Mouse (Mus musculus) forebrain, embryonic 15.5 days (tissue): ENCODE results near the gene Chadl. TPM values are rescaled to one million over a fixed set of nuclear protein-coding genes. Genes with fewer than 3 reads are reported as not detected.
"Not testable (repeated sequence)": the region's sequence is repeated elsewhere in the genome, so short reads cannot be mapped to it uniquely, and the experiment has no call there.

Source experiments
- ATAC-seq: fragments of 200-750 bp; cut with Nextera tagmentation; replicated peaks from 2 replicates; pipeline ENCODE4 v1.8.0; 2017; ENCODE audit warnings: mild to moderate bottlenecking, moderate TSS enrichment, moderate library complexity
- H3K27ac ChIP-seq: fragments of 300-500 bp; sonication (generic); replicated peaks from 2 replicates; pipeline ENCODE4 v1.5.1; 2015; ENCODE audit warnings: mild to moderate bottlenecking, inconsistent platforms
- H3K27me3 ChIP-seq: fragments of 300-500 bp; sonication (generic); 2 replicates; pipeline ENCODE4 v1.6.1; 2015; ENCODE audit warnings: inconsistent platforms
- H3K36me3 ChIP-seq: fragments of 300-500 bp; sonication (generic); 2 replicates; pipeline ENCODE4 v1.6.1; 2015; ENCODE audit warnings: mild to moderate bottlenecking, inconsistent platforms
- H3K4me1 ChIP-seq: fragments of 300-500 bp; sonication (generic); 2 replicates; pipeline ENCODE4 v1.6.1; 2015; ENCODE audit warnings: inconsistent platforms
- H3K4me2 ChIP-seq: fragments of 300-500 bp; sonication (generic); replicated peaks from 2 replicates; pipeline ENCODE4 v1.6.1; 2015; ENCODE audit warnings: mild to moderate bottlenecking, inconsistent platforms
- H3K4me3 ChIP-seq: fragments of 300-500 bp; sonication (generic); 2 replicates; pipeline ENCODE4 v1.5.1; 2015; ENCODE audit warnings: mild to moderate bottlenecking, inconsistent platforms
- H3K9ac ChIP-seq: fragments of 300-500 bp; sonication (generic); replicated peaks from 2 replicates; pipeline ENCODE4 v1.6.1; 2015; ENCODE audit warnings: mild to moderate bottlenecking, inconsistent platforms
- H3K9me3 ChIP-seq: fragments of 300-500 bp; sonication (generic); 2 replicates; pipeline ENCODE4 v1.6.1; 2016; ENCODE audit warnings: inconsistent platforms
- WGBS: fragments of 180-500 bp; shearing (Covaris S2); methylation state at CpG from one replicate; pipeline ENCODE4 v1.1.7; 2015; ENCODE audit warnings: mixed read lengths; 5-methylcytosine and 5-hydroxymethylcytosine counted together
- polyA plus RNA-seq: library from polyadenylated mRNA; unstranded; fragments of >200 nt; fragmentation: Nextera tagmentation; extraction: Ambion mirVana; gene quantifications from 2 replicates; pipeline ENCODE4 v1.2.1, GENCODE M21; 2015

The Chadl gene
- polyA plus RNA-seq: 19.8 and 20.1 TPM in 2 replicates

DNA sequence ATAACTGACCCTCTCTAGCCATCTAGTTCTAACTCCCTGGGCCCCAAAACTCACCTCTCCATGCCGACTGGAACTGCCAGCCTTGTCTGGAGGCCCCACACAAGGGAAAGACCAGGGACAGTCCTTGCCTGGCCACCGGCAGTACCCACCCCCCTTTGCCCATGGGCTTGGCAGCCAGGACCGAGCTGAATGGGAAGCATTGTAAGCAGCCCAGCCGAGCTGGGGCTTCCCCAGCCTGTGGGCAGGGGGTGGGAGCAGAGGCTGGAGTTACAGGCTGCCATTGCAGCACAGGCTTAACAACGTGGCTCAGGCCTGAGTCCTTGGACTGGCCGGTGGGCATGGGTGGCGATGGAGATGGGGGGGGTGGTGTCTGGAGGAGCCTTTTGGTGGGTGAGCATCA, at the start of gene Chadl:
Gene Chadl (minus strand): TSS at position 113 of the 400 bp plus-strand sequence.
- Histone ChIP-seq H3K4me2 (no peak within 1 kb of the TSS), H3K9me3 (no peaks in the 10 kb centered on the region), H3K4me1 (peaks cover 18% of the 10 kb centered on the region), H3K9ac (no peak within 1 kb of the TSS), H3K27me3 (peaks cover 17% of the 10 kb centered on the region), H3K36me3 (no peaks in the 10 kb centered on the region), H3K4me3 (no peak within 1 kb of the TSS), H3K27ac (no peak within 1 kb of the TSS)
- WGBS: 42% methylated on average over 7 of the region's 7 CpGs
- 0 out of 2 replicates have a peak, but pooled peaks have one; percentile 9 for ATAC-seq

DNA sequence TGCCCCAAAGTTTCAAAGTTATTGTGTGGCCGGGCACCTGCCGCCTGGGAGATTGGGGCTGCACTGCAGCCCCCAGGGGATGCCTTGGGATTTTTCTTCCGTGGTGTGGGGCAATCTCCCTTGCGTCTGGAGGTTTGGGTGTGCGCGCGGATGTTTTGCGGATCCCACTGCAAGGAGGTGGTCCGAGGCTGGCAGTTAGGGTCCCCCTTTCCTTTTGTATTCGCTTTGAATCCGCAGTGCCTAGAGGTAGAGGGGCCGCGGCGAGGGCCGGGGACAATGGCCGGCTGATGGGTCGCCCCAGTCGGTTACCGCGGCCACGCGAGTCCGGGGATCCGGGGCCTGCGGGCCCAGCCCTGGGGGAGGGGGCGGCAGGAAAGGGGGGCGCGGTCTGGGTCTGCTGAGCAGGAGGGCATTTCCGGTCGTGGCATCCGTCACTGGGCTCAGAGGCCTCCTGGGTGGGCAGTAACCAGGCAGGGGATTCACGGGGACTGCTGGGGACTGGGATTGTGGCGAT, 48.6 kb upstream of the Chadl start:
- Histone ChIP-seq H3K9ac (peak overlapping the region; percentile 100), H3K4me3 (peak overlapping the region; percentile 81), H3K4me1 (peaks cover 25% of the 10 kb centered on the region), H3K4me2 (peak overlapping the region; percentile 71), H3K36me3 (no peaks in the 10 kb centered on the region), H3K9me3 (no peaks in the 10 kb centered on the region), H3K27me3 (no peaks in the 10 kb centered on the region), H3K27ac (peak overlapping the region; percentile 91)
- peak; percentile 88 for ATAC-seq
- under 1% methylated on average over 33 of the region's 33 CpGs for WGBS

DNA sequence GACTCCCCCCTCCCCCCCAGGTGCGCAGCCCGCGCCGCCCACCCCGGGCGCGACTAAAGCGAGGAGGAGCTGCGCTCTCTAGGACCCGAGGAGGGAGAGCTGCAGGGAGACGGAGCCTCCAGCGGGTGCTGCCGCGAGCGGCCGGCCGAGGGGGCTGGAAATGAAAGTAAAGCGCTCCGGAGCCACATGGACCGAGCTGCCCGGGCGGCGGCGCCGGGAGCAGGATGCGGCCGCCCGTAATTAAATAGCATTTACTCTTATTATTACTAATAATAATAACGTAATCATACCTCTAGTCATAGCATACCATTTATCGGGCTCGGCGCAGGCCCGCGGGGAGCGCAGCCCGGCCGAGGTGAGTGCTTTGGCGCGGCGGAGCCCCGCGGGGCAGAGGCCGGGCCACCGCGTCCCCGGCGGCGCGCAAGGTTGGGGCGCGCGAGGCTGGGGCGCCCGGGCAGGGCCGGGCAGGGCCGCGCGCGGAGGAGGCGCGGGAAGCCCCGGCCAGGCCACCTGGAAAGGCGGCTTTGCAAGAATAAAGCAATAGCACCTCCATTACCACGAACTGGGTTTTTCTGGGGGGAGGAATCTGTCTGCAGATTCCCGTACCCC, 48.0 kb upstream of the Chadl start, which contains the start of the genes Zc3h7b and Rangap1:
Gene Zc3h7b (plus strand): TSS at position 66 of the 609 bp plus-strand sequence.
Gene Rangap1 (minus strand): TSS at position 539 of the 609 bp plus-strand sequence.
- peaks cover 25% of the 10 kb centered on the region for H3K4me1 ChIP-seq
- H3K36me3 ChIP-seq: no peaks in the 10 kb centered on the region
- peak within 1 kb of the TSS; percentile 100 for H3K9ac ChIP-seq
- peak; percentile 82 for ATAC-seq
- H3K27ac ChIP-seq: peak within 1 kb of the TSS; percentile 91
- no peaks in the 10 kb centered on the region for H3K27me3 ChIP-seq
- H3K9me3 ChIP-seq: no peaks in the 10 kb centered on the region
- peak within 1 kb of the TSS; percentile 71 for H3K4me2 ChIP-seq
- peak within 1 kb of the TSS; percentile 81 for H3K4me3 ChIP-seq
- WGBS: under 1% methylated on average over 64 of the region's 65 CpGs

DNA sequence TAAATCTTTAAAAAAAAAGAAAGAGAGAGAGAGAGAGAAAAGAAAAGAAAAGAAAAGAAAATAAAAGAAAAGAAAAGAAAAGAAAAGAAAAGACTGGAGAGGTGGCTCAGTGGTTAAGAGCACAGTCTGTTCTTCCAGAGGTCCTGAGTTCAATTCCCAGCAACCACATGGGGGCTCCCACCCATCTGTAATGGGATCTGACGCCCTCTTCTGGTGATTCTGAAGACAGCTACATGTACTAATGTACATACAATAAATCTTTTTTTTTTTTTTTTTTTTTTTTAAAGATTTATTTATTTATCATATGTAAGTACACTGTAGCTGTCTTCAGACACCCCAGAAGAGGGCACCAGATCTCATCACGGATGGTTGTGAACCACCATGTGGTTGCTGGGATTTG, 45.3 kb upstream of the Chadl start:
- H3K27ac ChIP-seq, H3K4me2 ChIP-seq, H3K9me3 ChIP-seq, ATAC-seq, H3K4me3 ChIP-seq, H3K9ac ChIP-seq, H3K27me3 ChIP-seq, H3K36me3 ChIP-seq: not testable (repeated sequence)
- peaks cover 18% of the 10 kb centered on the region for H3K4me1 ChIP-seq
- 44% methylated on average over 2 of the region's 2 CpGs for WGBS

DNA sequence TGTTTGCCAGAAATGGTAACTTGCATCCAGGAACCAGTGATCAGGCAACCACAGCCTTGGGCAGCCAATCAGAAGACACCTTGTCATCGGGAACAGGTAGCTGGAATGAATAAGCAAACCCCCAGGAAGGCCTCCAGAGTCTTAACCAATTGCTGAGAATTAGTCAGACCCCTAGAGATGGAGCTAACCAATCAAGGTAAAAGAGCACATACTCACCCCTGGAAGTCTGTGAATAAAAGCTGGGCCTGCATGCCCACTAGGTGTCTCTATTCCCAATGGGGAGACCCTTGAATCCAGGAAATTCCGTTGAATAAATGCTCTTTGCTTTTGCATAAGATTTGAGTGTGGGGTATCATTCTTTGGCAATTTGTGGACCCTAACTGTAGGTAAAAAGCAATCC, 42.8 kb upstream of the Chadl start:
- Histone ChIP-seq H3K4me3 (no peak overlapping the region), H3K9ac (no peak overlapping the region), H3K27me3 (no peaks in the 10 kb centered on the region), H3K4me1 (peaks cover 5% of the 10 kb centered on the region), H3K36me3 (no peaks in the 10 kb centered on the region), H3K4me2 (no peak overlapping the region), H3K27ac (no peak overlapping the region), H3K9me3 (no peaks in the 10 kb centered on the region)
- 7% methylated on average over 2 of the region's 2 CpGs for WGBS
- ATAC-seq: no peak

DNA sequence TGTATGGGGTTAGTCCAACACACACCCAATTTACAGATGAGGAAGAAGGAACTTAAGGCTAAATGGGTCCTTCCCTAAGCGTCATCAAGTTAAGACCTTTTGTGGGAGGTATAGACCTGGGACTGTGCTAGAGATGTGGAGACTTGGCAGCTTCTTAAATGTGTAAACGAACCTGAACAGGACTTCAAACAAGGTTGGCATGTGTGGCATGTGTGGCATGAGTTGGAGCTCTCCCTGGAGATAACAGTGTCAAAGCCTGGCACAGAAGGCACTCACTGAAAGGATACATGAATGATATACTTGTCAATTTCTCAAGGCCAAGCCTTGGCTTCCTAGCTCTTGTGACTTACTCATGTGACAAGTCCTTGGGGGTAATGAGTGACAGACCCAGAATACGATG, 42.2 kb upstream of the Chadl start:
- WGBS: 78% methylated on average over 3 of the region's 3 CpGs
- ATAC-seq: no peak

DNA sequence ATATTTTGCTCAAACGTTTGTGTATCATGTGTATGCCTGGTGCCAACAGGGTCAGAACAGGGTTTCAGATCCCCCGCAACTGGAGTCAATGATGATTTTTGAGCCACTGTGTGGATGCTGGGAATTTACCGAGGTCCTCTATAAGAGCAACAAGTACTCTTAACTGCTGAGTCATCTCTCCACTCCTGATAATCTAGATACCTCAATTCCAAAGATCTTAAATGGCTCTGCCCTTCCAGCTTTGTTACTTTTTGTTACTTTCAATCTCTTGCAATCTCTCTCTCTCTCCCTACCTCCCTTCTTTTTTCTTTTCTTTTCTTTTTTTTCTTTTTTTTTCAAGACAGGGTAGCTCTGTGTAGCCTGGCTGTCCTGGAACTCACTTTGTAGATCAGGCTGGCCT, 38.0 kb upstream of the Chadl start:
- Histone ChIP-seq H3K9ac (no peak overlapping the region), H3K27ac (no peak overlapping the region), H3K4me2 (no peak overlapping the region), H3K36me3 (no peaks in the 10 kb centered on the region), H3K4me3 (no peak overlapping the region), H3K27me3 (no peaks in the 10 kb centered on the region), H3K9me3 (no peaks in the 10 kb centered on the region), H3K4me1 (no peaks in the 10 kb centered on the region)
- ATAC-seq: no peak
- whole genome bisulfite sequencing: 69% methylated on average over 3 of the region's 3 CpGs

More for the DNA sequence above, 42.2 kb upstream of the Chadl start:
- Histone ChIP-seq H3K4me3 (no peak overlapping the region), H3K27ac (no peak overlapping the region), H3K9ac (no peak overlapping the region), H3K9me3 (no peaks in the 10 kb centered on the region), H3K4me1 (peaks cover 2% of the 10 kb centered on the region), H3K36me3 (no peaks in the 10 kb centered on the region), H3K27me3 (no peaks in the 10 kb centered on the region), H3K4me2 (no peak overlapping the region)

DNA sequence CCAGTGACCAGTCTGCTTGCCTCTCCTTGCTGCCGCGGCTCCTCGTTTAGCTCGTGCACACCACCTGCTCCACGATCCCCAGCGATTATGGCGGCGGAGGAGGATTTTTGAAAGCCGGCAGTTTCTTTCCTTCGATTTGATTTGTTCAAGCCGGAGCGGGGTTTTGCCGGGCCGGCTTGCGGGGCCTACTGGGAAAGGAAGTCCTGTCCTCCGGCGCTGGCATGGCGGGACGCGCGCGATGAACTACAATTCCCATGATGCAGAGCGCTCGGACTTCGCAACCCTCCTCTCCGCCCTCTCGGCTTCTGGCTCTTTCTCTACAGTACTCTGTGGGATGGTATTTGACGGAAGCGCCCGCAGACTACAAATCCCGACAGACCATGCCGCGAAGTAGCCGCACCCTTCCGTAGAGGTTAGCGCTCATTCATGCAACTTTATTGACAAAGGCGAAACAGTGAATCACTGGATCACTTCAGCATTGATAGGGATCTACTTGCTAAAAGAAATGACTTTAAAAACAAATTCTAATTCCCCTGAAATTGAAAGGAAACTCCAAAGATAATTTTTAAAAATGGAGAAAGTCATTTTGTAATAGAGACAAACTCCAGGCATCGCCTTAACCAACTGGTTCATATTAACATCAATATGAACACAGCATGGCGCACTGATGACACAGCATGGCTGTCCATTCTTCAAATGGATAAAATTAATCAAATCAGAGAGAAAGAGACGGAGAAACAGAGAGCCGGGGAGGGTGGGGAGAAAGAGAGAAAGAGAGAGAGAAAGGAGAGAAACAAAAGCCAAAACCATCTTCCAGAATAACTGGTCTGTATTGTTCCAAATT, 32.9 kb upstream of the Chadl start:
- Histone ChIP-seq H3K27ac (peak overlapping the region; percentile 73), H3K27me3 (no peaks in the 10 kb centered on the region), H3K4me1 (peaks cover 27% of the 10 kb centered on the region), H3K4me2 (peak overlapping the region; percentile 93), H3K9ac (peak overlapping the region; percentile 90), H3K9me3 (no peaks in the 10 kb centered on the region), H3K4me3 (peak overlapping the region; percentile 98), H3K36me3 (0 out of 2 replicates have a peak, but pooled peaks cover under 1% of the 10 kb centered on the region)
- 6% methylated on average over 41 of the region's 41 CpGs for WGBS
- peak; percentile 100 for ATAC-seq

DNA sequence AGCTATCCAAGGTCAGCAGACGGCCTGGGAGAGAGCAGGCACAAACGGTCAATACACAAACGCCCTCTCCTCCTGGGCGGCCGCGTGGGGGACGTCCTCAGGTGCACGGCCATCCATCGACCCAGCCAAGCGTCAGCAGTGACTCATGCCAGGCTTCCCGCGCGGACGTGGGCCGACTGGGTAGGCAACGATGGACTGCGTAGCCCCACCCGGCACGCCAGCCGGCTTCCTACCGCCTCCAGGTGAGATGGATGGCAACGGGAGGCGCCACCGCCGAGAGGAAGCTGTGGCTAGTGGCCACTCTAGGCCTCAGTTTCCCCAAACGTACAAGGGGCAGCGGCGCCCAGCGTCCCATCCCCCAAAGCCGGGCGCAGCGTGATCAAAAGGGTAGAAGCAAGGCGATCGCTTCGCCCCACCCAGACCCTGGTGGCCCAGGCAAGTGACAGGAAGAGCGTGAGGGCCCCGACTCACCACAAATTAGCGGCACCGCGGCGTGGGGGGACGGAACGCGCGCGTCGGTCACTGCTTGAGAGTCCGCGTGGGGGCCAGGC, 32.2 kb upstream of the Chadl start:
- under 1% methylated on average over 49 of the region's 49 CpGs for WGBS
- peak overlapping the region; percentile 93 for H3K4me2 ChIP-seq
- 0 out of 2 replicates have a peak, but pooled peaks cover 3% of the 10 kb centered on the region for H3K36me3 ChIP-seq
- peak; percentile 48 for ATAC-seq
- no peaks in the 10 kb centered on the region for H3K27me3 ChIP-seq
- H3K4me1 ChIP-seq: peaks cover 27% of the 10 kb centered on the region
- H3K4me3 ChIP-seq: peak overlapping the region; percentile 98
- peak overlapping the region; percentile 73 for H3K27ac ChIP-seq
- peak overlapping the region; percentile 90 for H3K9ac ChIP-seq
- no peaks in the 10 kb centered on the region for H3K9me3 ChIP-seq

DNA sequence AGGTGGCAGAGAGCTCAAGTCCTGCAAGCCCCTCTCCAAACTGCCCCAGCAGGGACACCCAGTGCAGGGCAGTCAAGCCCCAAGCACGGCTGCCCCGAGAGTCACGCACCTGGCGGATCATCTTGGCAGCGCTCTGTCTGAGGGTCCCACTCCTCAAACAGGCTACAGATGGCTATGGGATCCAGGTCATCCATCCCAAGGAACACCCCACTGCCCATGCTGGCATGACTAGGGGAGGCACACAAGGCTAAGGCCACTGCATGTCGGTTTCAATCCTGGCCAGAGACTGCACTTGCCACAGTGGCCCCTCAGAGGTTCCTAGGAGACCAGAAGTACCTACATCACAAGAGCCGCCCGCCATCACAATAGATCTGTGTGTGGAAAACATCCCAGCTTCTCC, 28.9 kb upstream of the Chadl start:
- no peak overlapping the region for H3K4me2 ChIP-seq
- H3K27ac ChIP-seq: no peak overlapping the region
- ATAC-seq: no peak
- no peak overlapping the region for H3K4me3 ChIP-seq
- H3K4me1 ChIP-seq: peaks cover 27% of the 10 kb centered on the region
- H3K27me3 ChIP-seq: no peaks in the 10 kb centered on the region
- peaks cover 33% of the 10 kb centered on the region for H3K36me3 ChIP-seq
- 91% methylated on average over 8 of the region's 8 CpGs for WGBS
- H3K9me3 ChIP-seq: no peaks in the 10 kb centered on the region
- no peak overlapping the region for H3K9ac ChIP-seq

DNA sequence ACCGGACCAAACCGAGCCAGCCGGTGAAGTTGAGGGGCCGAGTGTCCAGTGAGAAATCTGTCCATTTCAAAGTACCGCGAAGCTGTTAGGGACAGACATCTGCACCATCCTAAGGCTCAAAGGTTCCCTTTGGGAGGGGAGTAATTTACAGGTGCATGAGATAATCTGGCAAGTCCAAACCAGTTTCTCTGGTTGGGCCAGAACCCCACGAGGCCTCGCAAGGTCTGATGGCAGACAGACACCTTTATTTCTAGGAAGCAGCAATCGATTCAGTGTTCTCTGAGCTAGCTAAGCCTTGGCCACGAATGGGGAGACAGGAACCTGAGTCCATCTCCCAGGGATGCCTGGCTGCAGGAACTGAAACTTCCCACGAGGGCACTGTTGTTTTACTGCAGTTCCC, 26.6 kb upstream of the Chadl start:
- Histone ChIP-seq H3K27me3 (no peaks in the 10 kb centered on the region), H3K4me1 (peaks cover 25% of the 10 kb centered on the region), H3K36me3 (peaks cover 55% of the 10 kb centered on the region), H3K4me3 (no peak overlapping the region), H3K27ac (no peak overlapping the region), H3K9ac (no peak overlapping the region), H3K9me3 (no peaks in the 10 kb centered on the region), H3K4me2 (no peak overlapping the region)
- 94% methylated on average over 11 of the region's 11 CpGs for WGBS
- ATAC-seq: no peak

DNA sequence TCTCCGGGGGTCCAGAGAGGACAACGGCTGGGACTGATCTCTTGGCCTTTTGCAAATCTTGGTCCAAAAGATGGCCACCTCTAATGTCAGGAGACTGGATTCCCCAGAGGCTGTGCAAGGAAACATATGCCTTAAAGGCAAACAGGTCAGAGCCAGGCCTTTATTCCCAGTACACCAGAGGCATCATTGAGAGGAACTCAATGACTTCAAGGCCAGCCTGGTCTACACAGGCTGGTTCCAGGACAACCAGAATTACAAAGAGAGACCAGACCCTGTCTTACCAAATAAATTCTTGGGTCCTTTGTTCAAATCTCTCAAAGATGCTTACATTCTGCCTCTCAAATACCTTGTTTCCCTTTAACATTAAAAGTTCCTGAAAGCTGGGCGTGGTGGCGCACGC, 25.3 kb upstream of the Chadl start:
- H3K36me3 ChIP-seq: peaks cover 68% of the 10 kb centered on the region
- H3K4me1 ChIP-seq: peaks cover 17% of the 10 kb centered on the region
- H3K27ac ChIP-seq: no peak overlapping the region
- H3K4me2 ChIP-seq: no peak overlapping the region
- no peaks in the 10 kb centered on the region for H3K27me3 ChIP-seq
- no peaks in the 10 kb centered on the region for H3K9me3 ChIP-seq
- ATAC-seq: no peak
- 89% methylated on average over 5 of the region's 5 CpGs for WGBS
- no peak overlapping the region for H3K4me3 ChIP-seq
- no peak overlapping the region for H3K9ac ChIP-seq
